Mouse (Mus musculus) lung, embryonic 14.5 days (tissue): ENCODE results near the gene Mier3. TPM values are rescaled to one million over a fixed set of nuclear protein-coding genes. Genes with fewer than 3 reads are reported as not detected.

ENCODE experiments used
- ATAC-seq: fragments of 200-750 bp; cut with Nextera tagmentation; 2 replicates; pipeline ENCODE4 v1.8.0; 2017; ENCODE audit warnings: mild to moderate bottlenecking, moderate TSS enrichment, moderate library complexity; ENCODE audit not compliant: insufficient read depth
- DNase-seq: peaks from one replicate; pipeline ENCODE4 v3.0.0-alpha.2; 2015
- H3K27ac ChIP-seq: fragments of 300-500 bp; sonication (generic); 2 replicates; pipeline ENCODE4 v1.5.1; 2014; ENCODE audit warnings: low read depth, mild to moderate bottlenecking, moderate library complexity
- H3K27me3 ChIP-seq: fragments of 300-500 bp; sonication (generic); 2 replicates; pipeline ENCODE4 v1.6.1; 2014; ENCODE audit warnings: low read length, control low read depth; ENCODE audit not compliant: insufficient read depth
- H3K36me3 ChIP-seq: fragments of 300-500 bp; sonication (generic); 2 replicates; pipeline ENCODE4 v1.6.1; 2014; ENCODE audit warnings: control low read depth; ENCODE audit not compliant: insufficient read depth
- H3K4me1 ChIP-seq: fragments of 300-500 bp; sonication (generic); 2 replicates; pipeline ENCODE4 v1.6.1; 2014; ENCODE audit warnings: antibody characterized with exemption, control low read depth; ENCODE audit not compliant: insufficient read depth
- H3K4me2 ChIP-seq: fragments of 300-500 bp; sonication (generic); 2 replicates; pipeline ENCODE4 v1.6.1; 2014; ENCODE audit warnings: mild to moderate bottlenecking
- H3K4me3 ChIP-seq: fragments of 300-500 bp; sonication (generic); 2 replicates; pipeline ENCODE4 v1.5.1; 2014; ENCODE audit warnings: low read depth, low read length
- H3K9ac ChIP-seq: fragments of 300-500 bp; sonication (generic); 2 replicates; pipeline ENCODE4 v1.6.1; 2014
- H3K9me3 ChIP-seq: fragments of 300-500 bp; sonication (generic); 2 replicates; pipeline ENCODE4 v1.6.1; 2016; ENCODE audit warnings: low read depth, low read length, control low read depth
- CTCF ChIP-seq: IDR thresholded peaks from 2 replicates; pipeline ENCODE4 v1.5.1; 2016; ENCODE audit warnings: antibody characterized with exemption, low read depth
- WGBS: fragments of 180-500 bp; shearing (Covaris S2); extraction: QIAGEN DNeasy Blood & Tissue Kit; methylation state at CpG from one replicate; pipeline ENCODE4 v1.1.7; 2014; 5-methylcytosine and 5-hydroxymethylcytosine counted together
- polyA plus RNA-seq: library from polyadenylated mRNA; unstranded; fragments of >200 nt; fragmentation: Nextera tagmentation; extraction: Ambion mirVana; gene quantifications from 2 replicates; pipeline ENCODE4 v1.2.1, GENCODE M21; 2014

The Mier3 gene
- polyA plus RNA-seq, 1 experiment from 2014 or later, result 27.8 TPM

GRCm38 (mm10) chr13:111753321-111753720 is 72.5 kb downstream of the Mier3 start:
- no peak overlapping the region for H3K27ac ChIP-seq
- H3K4me1 ChIP-seq, result no peaks in the 10 kb centered on the region
- no peaks in the 10 kb centered on the region for H3K9me3 ChIP-seq
- peaks cover 99% of the 10 kb centered on the region for H3K36me3 ChIP-seq
- no peak overlapping the region for H3K4me3 ChIP-seq
- no peak overlapping the region for H3K9ac ChIP-seq
- WGBS, result 70% methylated on average over 6 of the region's 6 CpGs
- ATAC-seq (no peak), DNase-seq (peak; percentile 75)
- TF ChIP-seq CTCF, result no peak
- no peak overlapping the region for H3K4me2 ChIP-seq
- H3K27me3 ChIP-seq, result no peaks in the 10 kb centered on the region

- no peaks in the 10 kb centered on the region for H3K4me1 ChIP-seq
- peaks cover 97% of the 10 kb centered on the region for H3K36me3 ChIP-seq
- 94% methylated on average over 18 of the region's 18 CpGs for WGBS
- no peak for TF ChIP-seq CTCF
- no peak overlapping the region for H3K4me3 ChIP-seq
- H3K9ac ChIP-seq, result no peak overlapping the region
- H3K27ac ChIP-seq, result no peak overlapping the region
- no peak overlapping the region for H3K4me2 ChIP-seq
- DNase-seq (no peak), ATAC-seq (no peak)
- H3K27me3 ChIP-seq, result no peaks in the 10 kb centered on the region
- no peaks in the 10 kb centered on the region for H3K9me3 ChIP-seq
These were observed 74.6 kb downstream of the Mier3 start for GRCm38 (mm10) chr13:111755377-111755776.

GRCm38 (mm10) chr13:111755937-111756336 is 75.2 kb downstream of the Mier3 start:
- DNase-seq (no peak), ATAC-seq (no peak)
- H3K9ac ChIP-seq, result no peak overlapping the region
- no peaks in the 10 kb centered on the region for H3K27me3 ChIP-seq
- TF ChIP-seq CTCF, result no peak
- no peak overlapping the region for H3K27ac ChIP-seq
- no peaks in the 10 kb centered on the region for H3K9me3 ChIP-seq
- no peak overlapping the region for H3K4me3 ChIP-seq
- 94% methylated on average over 15 of the region's 15 CpGs for WGBS
- H3K4me1 ChIP-seq, result no peaks in the 10 kb centered on the region
- H3K36me3 ChIP-seq, result peaks cover 97% of the 10 kb centered on the region
- no peak overlapping the region for H3K4me2 ChIP-seq

- Histone ChIP-seq H3K27me3 (no peaks in the 10 kb centered on the region), H3K27ac (no peak overlapping the region), H3K9ac (no peak overlapping the region), H3K36me3 (peaks cover 96% of the 10 kb centered on the region), H3K4me2 (no peak overlapping the region), H3K9me3 (no peaks in the 10 kb centered on the region), H3K4me3 (no peak overlapping the region), H3K4me1 (no peaks in the 10 kb centered on the region)
- ATAC-seq, result no peak
- DNase-seq, result no peak
- 93% methylated on average over 6 of the region's 6 CpGs for WGBS
- TF ChIP-seq CTCF, result no peak
These were observed 76.2 kb downstream of the Mier3 start for GRCm38 (mm10) chr13:111756986-111757385.

GRCm38 (mm10) chr13:111762526-111762925 is 81.7 kb downstream of the Mier3 start:
- ATAC-seq (no peak), DNase-seq (no peak)
- Histone ChIP-seq H3K9me3 (no peaks in the 10 kb centered on the region), H3K4me3 (no peak overlapping the region), H3K36me3 (peaks cover 97% of the 10 kb centered on the region), H3K27me3 (no peaks in the 10 kb centered on the region), H3K4me1 (no peaks in the 10 kb centered on the region), H3K27ac (no peak overlapping the region), H3K4me2 (no peak overlapping the region), H3K9ac (no peak overlapping the region)
- 91% methylated on average over 12 of the region's 12 CpGs for WGBS
- no peak for TF ChIP-seq CTCF

Other genes starting within 250 kb of the Mier3 start
- 92.2 and 97.4 TPM in 2 replicates for gene Gpbp1, start 190.9 kb upstream of the Mier3 start, polyA plus RNA-seq
- gene Gm49496, start 131.0 kb upstream of the Mier3 start, polyA plus RNA-seq, result not detected in 2 replicates
- not detected in 2 replicates for gene Gm10198, start 88.2 kb upstream of the Mier3 start, polyA plus RNA-seq
- 37.2 and 39.8 TPM in 2 replicates for gene Map3k1, start 128.0 kb downstream of the Mier3 start, polyA plus RNA-seq